Mouse (Mus musculus) kidney, adult 18-20 months (tissue): Measurements from ENCODE around the gene Crebbp.
A peak's percentile ranks its signal among the peaks of the same experiment; 100 is the strongest.
"Not testable (repeated sequence)": the region's sequence is repeated elsewhere in the genome, so short reads cannot be mapped to it uniquely, and the experiment has no call there.

Experiments used
- DNase-seq: peaks from one replicate; pipeline ENCODE4 v3.0.0; 2021

The Crebbp gene

GRCm38 (mm10) chr16:4138541-4138940 is 75.3 kb downstream of the Crebbp start:
- DNase-seq: peak; percentile 31

DNA sequence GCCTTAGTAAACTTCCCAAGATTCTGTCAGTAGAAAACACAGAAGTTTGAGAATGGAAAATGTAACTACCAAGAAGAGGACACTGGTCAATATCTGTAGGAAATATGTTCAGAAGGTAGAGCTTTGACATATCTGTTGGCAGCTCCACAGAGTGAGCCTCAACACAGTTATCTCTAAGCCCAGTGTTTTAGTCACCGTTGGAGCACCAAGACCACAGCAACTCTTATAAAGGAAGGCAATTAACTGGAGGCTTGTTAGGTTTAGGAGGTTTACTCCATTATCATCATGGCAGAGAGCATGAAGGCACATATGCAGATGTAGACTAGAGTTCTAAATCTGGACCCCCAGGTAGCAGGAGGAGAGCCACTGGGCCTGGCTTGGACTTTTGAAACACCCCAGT is 80.0 kb downstream of the Crebbp start:
- no peak for DNase-seq

- no peak for DNase-seq
Measured at GRCm38 (mm10) chr16:4128894-4129293, 84.9 kb downstream of the Crebbp start.

DNA sequence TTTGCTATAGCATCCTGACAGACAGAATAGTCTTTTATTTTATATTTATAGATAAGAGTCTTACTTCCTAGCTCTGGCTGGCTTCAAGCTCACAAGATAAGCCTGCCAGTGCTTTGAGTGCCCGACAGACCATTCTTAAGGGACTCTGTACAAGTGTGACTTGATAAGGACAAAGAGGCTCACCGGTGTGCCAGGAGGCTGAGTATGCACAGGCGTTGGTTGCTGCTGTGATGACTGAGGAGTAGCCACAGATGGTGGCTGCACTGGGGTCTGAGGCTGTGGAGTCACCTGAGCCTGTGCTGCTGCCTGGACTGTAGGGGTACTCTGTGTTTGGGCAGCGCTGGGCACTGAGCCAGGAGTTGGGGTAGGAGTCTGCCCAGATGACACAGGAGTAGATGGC is 96.7 kb downstream of the Crebbp start:
- DNase-seq: no peak

GRCm38 (mm10) chr16:4100374-4100773 is 113.4 kb downstream of the Crebbp start:
- no peak for DNase-seq

GRCm38 (mm10) chr16:4097521-4097920 is 116.3 kb downstream of the Crebbp start:
- no peak for DNase-seq

GRCm38 (mm10) chr16:4096898-4097297 is 116.9 kb downstream of the Crebbp start:
- DNase-seq: no peak

GRCm38 (mm10) chr16:4096141-4096540 is 117.7 kb downstream of the Crebbp start:
- no peak for DNase-seq

DNA sequence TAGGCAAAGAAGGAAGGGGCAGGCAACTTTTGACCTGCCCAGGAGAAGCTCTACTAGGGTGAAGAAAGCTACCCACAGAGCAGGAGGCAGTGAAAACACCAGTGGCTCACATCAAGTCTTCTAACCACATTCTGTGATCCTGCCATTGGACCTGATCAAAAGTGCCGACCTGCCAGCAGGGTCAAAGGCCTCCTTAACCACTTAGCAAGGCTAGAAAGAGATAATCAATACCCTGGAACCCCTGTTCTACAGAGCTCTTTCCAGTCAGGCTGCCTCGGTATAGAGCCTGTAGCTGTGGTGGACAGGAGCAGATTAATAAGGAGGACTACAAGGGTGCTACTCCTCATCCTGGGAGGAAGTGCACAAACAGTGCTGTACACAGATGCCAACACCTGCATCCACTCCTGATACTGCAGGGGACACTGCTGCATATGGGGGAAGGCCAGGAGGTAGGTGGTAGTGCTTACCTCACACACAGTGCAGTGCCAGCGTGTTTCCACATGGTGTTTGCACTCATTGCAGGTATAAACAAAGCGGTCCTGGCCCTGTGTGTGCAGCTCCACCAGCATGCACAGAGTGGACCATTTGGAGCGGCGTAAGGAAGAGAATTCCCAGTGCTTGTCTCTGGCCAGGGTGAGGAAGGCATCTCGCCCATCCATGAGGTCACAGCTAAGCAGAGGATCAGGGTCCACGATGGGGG is 126.4 kb downstream of the Crebbp start:
- no peak for DNase-seq

DNA sequence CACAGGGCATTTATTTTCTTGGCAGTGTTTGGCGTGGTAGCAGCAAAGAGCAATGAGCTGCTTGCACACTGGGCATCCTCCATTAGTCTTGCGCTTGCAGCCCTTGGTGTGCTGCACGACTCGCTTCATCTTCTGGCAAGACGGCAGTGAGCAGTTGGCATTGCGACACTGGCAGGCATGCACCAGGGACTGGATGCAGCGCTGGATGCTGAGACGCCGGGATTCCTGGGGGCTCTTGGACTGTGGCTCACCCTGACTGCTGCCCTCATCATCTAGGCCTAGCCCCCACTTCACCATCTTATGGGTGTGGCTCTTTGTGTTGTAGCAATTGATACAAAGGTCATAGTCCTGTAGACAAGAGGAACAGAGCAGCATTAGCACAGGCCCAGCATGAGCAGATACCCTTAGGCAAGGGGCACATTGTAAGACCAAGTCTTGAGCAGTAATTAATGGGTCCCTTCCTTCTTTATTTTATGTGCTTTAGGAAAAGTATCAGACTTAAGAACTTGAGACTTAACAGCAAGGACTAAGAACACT is 127.9 kb downstream of the Crebbp start:
- no peak for DNase-seq

DNA sequence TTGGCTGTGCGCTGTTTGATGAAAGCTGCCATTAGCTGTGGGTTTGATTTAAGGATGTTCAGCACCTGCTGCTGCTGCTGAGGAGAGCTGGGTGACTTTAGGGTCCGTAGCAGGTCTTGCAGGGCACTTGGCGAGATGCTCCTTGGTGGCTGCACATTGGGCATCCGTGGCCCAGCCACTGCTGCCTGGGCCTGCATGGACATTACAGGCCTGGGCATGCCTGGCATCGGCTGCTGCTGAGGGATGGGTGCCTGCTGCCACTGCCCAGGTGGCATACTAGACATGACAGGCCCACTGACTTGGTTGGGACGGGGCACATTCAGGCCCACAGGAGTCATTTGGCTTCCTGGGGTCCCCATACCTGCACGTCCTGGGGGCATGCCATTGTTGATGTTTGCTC is 128.7 kb downstream of the Crebbp start:
- no peak for DNase-seq

DNA sequence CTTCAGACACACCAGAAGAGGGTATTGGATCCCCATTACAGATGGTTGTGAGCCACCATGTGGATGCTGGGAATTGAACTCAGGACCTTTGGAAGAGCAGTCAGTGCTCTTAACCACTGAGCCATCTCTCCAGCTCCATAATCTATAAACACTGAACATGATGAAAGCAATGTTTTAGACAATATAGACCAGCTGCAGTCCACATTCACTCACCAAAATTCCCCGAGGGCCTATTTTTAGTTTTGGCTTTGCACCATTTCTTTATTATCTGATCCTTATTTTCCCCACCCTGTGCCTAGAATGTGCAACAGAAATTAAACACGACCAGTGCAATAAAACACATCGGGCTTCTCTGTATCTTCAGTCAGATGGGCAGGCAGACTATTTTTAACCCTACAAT is 133.4 kb downstream of the Crebbp start:
- not testable (repeated sequence) for DNase-seq

GRCm38 (mm10) chr16:4079656-4080055 is 134.1 kb downstream of the Crebbp start:
- no peak for DNase-seq

GRCm38 (mm10) chr16:4078302-4078701 is 135.5 kb downstream of the Crebbp start:
- not testable (repeated sequence) for DNase-seq

GRCm38 (mm10) chr16:4077384-4078061 is 136.3 kb downstream of the Crebbp start, which contains the start of gene Trap1:
Gene Trap1, minus strand, starts transcription at chr16:4077827.
- peak; percentile 97 for DNase-seq

- no peak for DNase-seq
Measured at GRCm38 (mm10) chr16:4074836-4075235, 139.0 kb downstream of the Crebbp start.

GRCm38 (mm10) chr16:4074297-4074696 is 139.5 kb downstream of the Crebbp start:
- DNase-seq: no peak

- peak; percentile 67 for DNase-seq
Measured at GRCm38 (mm10) chr16:4068588-4068987, 145.2 kb downstream of the Crebbp start.

GRCm38 (mm10) chr16:4064945-4065344 is 148.9 kb downstream of the Crebbp start:
- no peak for DNase-seq

DNA sequence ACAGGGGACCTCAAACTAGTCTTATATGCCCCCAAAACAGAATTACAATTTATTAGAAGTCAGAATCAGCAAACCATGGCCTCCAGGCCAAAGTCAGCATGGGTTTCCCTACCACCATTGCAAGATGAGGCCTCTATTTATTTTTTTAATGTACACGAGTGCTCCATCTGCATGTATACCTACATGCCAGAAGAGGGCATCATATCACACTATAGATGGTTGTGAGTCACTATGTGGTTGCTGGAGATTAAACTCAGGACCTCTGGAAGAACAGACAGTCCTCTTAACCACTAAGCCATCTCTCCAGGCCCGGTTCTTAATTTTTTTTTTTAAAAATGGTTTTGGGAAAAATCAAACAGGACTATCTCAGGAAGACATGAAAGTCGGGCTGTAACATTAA is 160.0 kb downstream of the Crebbp start:
- DNase-seq: no peak

DNA sequence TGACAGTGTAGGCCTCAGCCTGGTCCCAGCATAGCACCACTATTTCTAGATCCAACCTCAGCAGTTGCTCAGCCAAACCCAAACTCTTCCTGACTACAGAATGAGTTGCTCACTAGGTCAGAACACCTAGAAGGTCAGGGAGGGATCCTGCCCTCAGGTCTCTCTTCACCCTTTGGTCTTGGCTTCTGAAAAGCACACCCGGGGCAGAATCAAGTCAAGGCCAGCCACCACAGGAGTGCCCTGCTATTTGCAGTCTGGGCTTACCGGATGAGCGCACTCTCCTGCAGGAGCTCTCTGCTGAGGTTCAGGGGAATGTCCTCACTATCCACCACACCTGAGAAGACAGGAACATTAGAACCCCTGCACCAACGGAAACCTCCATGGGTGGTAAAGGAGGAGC is 161.2 kb downstream of the Crebbp start:
- DNase-seq: no peak

DNA sequence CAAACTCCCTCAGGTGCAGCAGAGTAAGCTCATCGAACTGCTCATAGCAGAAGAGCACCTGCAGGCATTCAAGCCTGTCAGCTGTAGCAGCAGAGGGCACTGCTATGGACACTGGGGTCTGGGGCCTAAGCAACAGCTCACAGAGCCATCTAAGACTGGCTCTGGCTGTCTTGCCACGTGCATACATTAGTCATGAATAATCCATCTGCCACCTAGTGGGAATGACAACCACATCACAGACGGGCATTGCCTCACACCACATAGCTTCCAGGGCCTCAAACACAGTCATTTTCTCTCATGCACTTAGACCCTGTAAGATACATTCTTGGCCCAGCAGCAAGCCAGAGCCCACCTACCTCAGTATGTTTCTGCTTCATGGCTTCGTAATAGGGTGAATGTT is 168.3 kb downstream of the Crebbp start:
- DNase-seq: peak; percentile 44

- peak; percentile 50 for DNase-seq
Measured at GRCm38 (mm10) chr16:4044093-4044492, 169.7 kb downstream of the Crebbp start.

- DNase-seq: peak; percentile 49
Measured at GRCm38 (mm10) chr16:4041646-4042045, 172.2 kb downstream of the Crebbp start.
